In the genomic region with DNA sequence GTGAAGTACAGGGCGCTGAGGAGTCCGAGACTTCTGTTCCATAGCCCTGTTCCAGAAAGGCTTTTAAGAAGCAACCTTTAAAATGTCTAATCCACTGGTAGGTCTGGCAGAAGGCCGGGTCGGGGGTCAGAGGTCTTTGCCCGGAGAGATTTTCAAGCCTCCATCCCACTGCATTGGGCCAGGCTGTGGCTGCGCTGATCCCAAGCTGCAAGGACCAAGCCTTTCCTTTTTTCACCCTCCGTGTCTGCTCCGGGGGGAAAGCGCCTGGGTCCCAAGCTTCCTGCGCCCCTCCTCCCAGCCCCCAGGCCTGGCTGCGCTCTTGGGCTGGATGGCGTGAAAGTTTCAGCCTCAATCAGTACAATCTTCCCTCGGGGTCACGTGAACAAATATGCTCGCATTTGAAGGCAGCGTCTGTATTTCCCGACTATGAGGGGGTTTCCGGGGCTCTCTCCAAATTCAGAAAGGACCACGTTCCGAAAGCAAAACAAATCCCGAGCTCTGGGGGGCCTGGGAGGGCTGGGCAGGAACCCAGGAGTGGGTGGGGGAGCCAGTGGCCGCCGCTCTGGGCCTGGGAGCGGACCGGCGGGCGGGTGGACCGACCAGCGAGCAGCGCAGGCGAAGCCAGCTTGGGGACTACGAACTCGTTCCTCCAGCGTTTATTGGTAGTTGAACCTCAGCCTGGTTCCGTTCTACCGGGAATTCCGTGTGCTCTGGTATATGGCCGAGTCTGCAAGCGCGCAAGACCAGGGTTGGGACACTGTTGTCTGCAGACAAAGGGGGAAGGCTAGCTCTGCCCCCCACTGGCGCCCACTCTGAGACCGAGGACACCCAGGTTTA, we compare ENCODE assay signal across 10 mouse cellular contexts. TPM values are rescaled to one million over a fixed set of nuclear protein-coding genes. Genes with fewer than 3 reads are reported as not detected.
DNase-seq lines count a peak whose midpoint lies in the region; ATAC-seq lines count a peak whose summit lies in the region.
"Had no signal": no experiment of that assay in that cellular context is flagged by ENCODE, and none has a peak within 500 bp of the region (broad histone marks: within the 10 kb centered on the region; RNA-seq: fewer than 3 reads in every experiment).

No protein-coding gene starts in this region.

- no peak for DNase-seq in kidney, postnatal 25 days
- peak; percentile 62 for DNase-seq in embryonic facial prominence, embryonic 10.5 days (ENCODE audit: low spot score)
- no peak for DNase-seq in thymus, postnatal 10 days (ENCODE audit: low spot score in 2 of 2)
- DNase-seq in urinary bladder, postnatal 36 days (ENCODE audit: low spot score in 2 of 2), result no peak
- DNase-seq in left cerebral cortex, adult 8-10 months (ENCODE audit: low spot score in 2 of 2), result no peak

- peak overlapping the region; percentile 95; the same call in 1 of the 2 replicates for H3K27ac ChIP-seq in kidney, embryonic 14.5 days (ENCODE audit: low read depth, low read length)
- no peak overlapping the region for H3K27ac ChIP-seq in embryonic facial prominence, embryonic 10.5 days (replicated peaks)
- H3K27ac ChIP-seq in hindbrain, embryonic 15.5 days (replicated peaks), result peak overlapping the region; percentile 91
- H3K27ac ChIP-seq in midbrain, embryonic 15.5 days, result no peak overlapping the region

- no peaks in the 10 kb centered on the region for H3K36me3 ChIP-seq in kidney, embryonic 14.5 days (ENCODE audit: control insufficient read depth, insufficient read depth, low read length)
- H3K36me3 ChIP-seq in embryonic facial prominence, embryonic 10.5 days (replicated peaks), result no peaks in the 10 kb centered on the region
- no peaks in the 10 kb centered on the region for H3K36me3 ChIP-seq in hindbrain, embryonic 15.5 days
- no peaks in the 10 kb centered on the region for H3K36me3 ChIP-seq in midbrain, embryonic 15.5 days (replicated peaks)
- H3K36me3 ChIP-seq: G1E had no signal

- WGBS in kidney, embryonic 14.5 days, result 10% methylated on average over 41 of the region's 42 CpGs
- WGBS in embryonic facial prominence, embryonic 10.5 days, result under 1% methylated on average over 42 of the region's 42 CpGs
- WGBS in hindbrain, embryonic 15.5 days, result under 1% methylated on average over 39 of the region's 42 CpGs
- under 1% methylated on average over 42 of the region's 42 CpGs for WGBS in midbrain, embryonic 15.5 days

- H3K27me3 ChIP-seq in kidney, embryonic 14.5 days (ENCODE audit: control insufficient read depth, insufficient read depth, low read length), result peaks cover 2% of the 10 kb centered on the region; the same call in 1 of the 2 replicates
- peaks cover 100% of the 10 kb centered on the region for H3K27me3 ChIP-seq in embryonic facial prominence, embryonic 10.5 days (replicated peaks; ENCODE audit: low read depth, poor library complexity, severe bottlenecking)
- H3K27me3 ChIP-seq in hindbrain, embryonic 15.5 days, result peaks cover 31% of the 10 kb centered on the region
- peaks cover 95% of the 10 kb centered on the region for H3K27me3 ChIP-seq in midbrain, embryonic 15.5 days (replicated peaks)

- peak overlapping the region; percentile 34 for H3K4me3 ChIP-seq in kidney, embryonic 14.5 days (ENCODE audit: low read length)
- peak overlapping the region; percentile 41 for H3K4me3 ChIP-seq in embryonic facial prominence, embryonic 10.5 days
- peak overlapping the region; percentile 43 for H3K4me3 ChIP-seq in hindbrain, embryonic 15.5 days
- 0 out of 2 replicates have a peak overlapping the region, but pooled peaks have one; percentile 8 for H3K4me3 ChIP-seq in midbrain, embryonic 15.5 days

- H3K9me3 ChIP-seq in kidney, embryonic 14.5 days (ENCODE audit: control insufficient read depth, low read length), result no peaks in the 10 kb centered on the region
- no peaks in the 10 kb centered on the region for H3K9me3 ChIP-seq in embryonic facial prominence, embryonic 10.5 days
- no peaks in the 10 kb centered on the region for H3K9me3 ChIP-seq in hindbrain, embryonic 15.5 days
- H3K9me3 ChIP-seq in midbrain, embryonic 15.5 days, result no peaks in the 10 kb centered on the region
- H3K9me3 ChIP-seq: G1E had no signal

- ATAC-seq in kidney, embryonic 14.5 days (ENCODE audit: low FRiP score, low TSS enrichment), result no peak
- peak; percentile 42; the same call in 1 of the 2 replicates for ATAC-seq in hindbrain, embryonic 15.5 days (ENCODE audit: low FRiP score, low read depth)
- ATAC-seq in midbrain, embryonic 15.5 days (replicated peaks), result no peak

- H3K9ac ChIP-seq in kidney, embryonic 14.5 days (ENCODE audit: low read depth, low read length), result peak overlapping the region; percentile 67
- H3K9ac ChIP-seq in hindbrain, embryonic 15.5 days, result peak overlapping the region; percentile 53
- no peak overlapping the region for H3K9ac ChIP-seq in midbrain, embryonic 15.5 days

- H3K4me1 ChIP-seq in kidney, embryonic 14.5 days (ENCODE audit: control insufficient read depth, insufficient read depth, low read length), result peaks cover 73% of the 10 kb centered on the region
- H3K4me1 ChIP-seq in embryonic facial prominence, embryonic 10.5 days, result peaks cover 17% of the 10 kb centered on the region; the same call in 1 of the 2 replicates
- peaks cover 10% of the 10 kb centered on the region for H3K4me1 ChIP-seq in hindbrain, embryonic 15.5 days (replicated peaks)
- peaks cover 5% of the 10 kb centered on the region for H3K4me1 ChIP-seq in midbrain, embryonic 15.5 days

- H3K4me2 ChIP-seq in kidney, embryonic 14.5 days (replicated peaks; ENCODE audit: low read depth, low read length), result peak overlapping the region; percentile 74
- H3K4me2 ChIP-seq in hindbrain, embryonic 15.5 days, result peak overlapping the region; percentile 57
- no peak overlapping the region for H3K4me2 ChIP-seq in midbrain, embryonic 15.5 days

RNA-seq across cellular contexts. Expression of a gene that starts 9.5 kb away (rescaled TPM):
- 2.3 and 4.0 TPM in 2 replicates for polyA plus RNA-seq in kidney, embryonic 14.5 days (2014; fragmentation: Nextera tagmentation; extraction: Ambion mirVana)
- not detected in 2 replicates for polyA plus RNA-seq in embryonic facial prominence, embryonic 10.5 days (2016; fragmentation: Nextera tagmentation; extraction: Ambion mirVana)
- polyA plus RNA-seq in hindbrain, embryonic 15.5 days (2015; fragmentation: Nextera tagmentation; extraction: Ambion mirVana), result 0.87 and 1.6 TPM in 2 replicates
- not detected in 2 replicates for polyA plus RNA-seq in midbrain, embryonic 15.5 days (2015; fragmentation: Nextera tagmentation; extraction: Ambion mirVana)
- total RNA-seq in left cerebral cortex, adult 8-10 months (2022), result not detected
- total RNA-seq: layer of hippocampus, postnatal 10 days had no signal

RNA-seq across cellular contexts. Expression of a gene that starts 24.3 kb away (rescaled TPM):
- polyA plus RNA-seq in kidney, embryonic 14.5 days (2014; fragmentation: Nextera tagmentation; extraction: Ambion mirVana), result 6.3 and 18.7 TPM in 2 replicates
- not detected in 2 replicates for polyA plus RNA-seq in embryonic facial prominence, embryonic 10.5 days (2016; fragmentation: Nextera tagmentation; extraction: Ambion mirVana)
- polyA plus RNA-seq in hindbrain, embryonic 15.5 days (2015; fragmentation: Nextera tagmentation; extraction: Ambion mirVana), result 2.7 and 3.3 TPM in 2 replicates
- polyA plus RNA-seq in midbrain, embryonic 15.5 days (2015; fragmentation: Nextera tagmentation; extraction: Ambion mirVana), result not detected in 2 replicates
- not detected for total RNA-seq in left cerebral cortex, adult 8-10 months (2022)
- total RNA-seq: layer of hippocampus, postnatal 10 days had no signal

RNA-seq across cellular contexts. Expression of a gene that starts 24.3 kb away (rescaled TPM):
- 12.3 and 12.6 TPM in 2 replicates for polyA plus RNA-seq in kidney, embryonic 14.5 days (2014; fragmentation: Nextera tagmentation; extraction: Ambion mirVana)
- polyA plus RNA-seq in embryonic facial prominence, embryonic 10.5 days (2016; fragmentation: Nextera tagmentation; extraction: Ambion mirVana), result 1.7 and 6.9 TPM in 2 replicates
- polyA plus RNA-seq in hindbrain, embryonic 15.5 days (2015; fragmentation: Nextera tagmentation; extraction: Ambion mirVana), result 49.4 and 51.8 TPM in 2 replicates
- polyA plus RNA-seq in midbrain, embryonic 15.5 days (2015; fragmentation: Nextera tagmentation; extraction: Ambion mirVana), result 0.09 and 0.21 TPM in 2 replicates
- total RNA-seq in left cerebral cortex, adult 8-10 months (2022), result not detected
- total RNA-seq: layer of hippocampus, postnatal 10 days had no signal

RNA-seq across cellular contexts. Expression of a gene that starts 26.7 kb away (rescaled TPM):
- polyA plus RNA-seq in kidney, embryonic 14.5 days (2014; fragmentation: Nextera tagmentation; extraction: Ambion mirVana), result 1.8 and 1.9 TPM in 2 replicates
- 0.20 and 0.39 TPM in 2 replicates for polyA plus RNA-seq in embryonic facial prominence, embryonic 10.5 days (2016; fragmentation: Nextera tagmentation; extraction: Ambion mirVana)
- 1.2 and 2.4 TPM in 2 replicates for polyA plus RNA-seq in hindbrain, embryonic 15.5 days (2015; fragmentation: Nextera tagmentation; extraction: Ambion mirVana)
- not detected in 2 replicates for polyA plus RNA-seq in midbrain, embryonic 15.5 days (2015; fragmentation: Nextera tagmentation; extraction: Ambion mirVana)
- under 1 TPM in 2 of 4 experiments, not detected in 2; 0.18 to 0.19 TPM for total RNA-seq in left cerebral cortex, adult 8-10 months (2022)
- total RNA-seq: layer of hippocampus, postnatal 10 days had no signal
- polyA plus RNA-seq: G1E had no signal

RNA-seq across cellular contexts. Expression of a gene that starts 31.7 kb away (rescaled TPM):
- polyA plus RNA-seq in kidney, embryonic 14.5 days (2014; fragmentation: Nextera tagmentation; extraction: Ambion mirVana), result 45.0 and 45.2 TPM in 2 replicates
- not detected in 2 replicates for polyA plus RNA-seq in embryonic facial prominence, embryonic 10.5 days (2016; fragmentation: Nextera tagmentation; extraction: Ambion mirVana)
- polyA plus RNA-seq in hindbrain, embryonic 15.5 days (2015; fragmentation: Nextera tagmentation; extraction: Ambion mirVana), result 0.73 and 1.3 TPM in 2 replicates
- polyA plus RNA-seq in midbrain, embryonic 15.5 days (2015; fragmentation: Nextera tagmentation; extraction: Ambion mirVana), result 0.08 and 0.10 TPM in 2 replicates
- total RNA-seq in left cerebral cortex, adult 8-10 months (2022), result not detected
- total RNA-seq: G1E had no signal
- polyA plus RNA-seq: G1E had no signal

Comparison
In these comparisons a context has a peak if more than half of its experiments do, and no peak if none do; other contexts are left out.
1. H3K27ac ChIP-seq: peak in kidney, embryonic 14.5 days (single experiment) and hindbrain, embryonic 15.5 days (single experiment); none in embryonic facial prominence, embryonic 10.5 days (single experiment) and midbrain, embryonic 15.5 days (single experiment).
2. Peak in every context shown above with its lines, with median percentiles within 50 percentile points of each other: H3K4me3 ChIP-seq.